8 mouse cellular contexts compared by ENCODE assay signal in genomic region chr6:48629661-48630034, GRCm38 (mm10). TPM values are rescaled to one million over a fixed set of nuclear protein-coding genes. Genes with fewer than 3 reads are reported as not detected.
DNase-seq lines count a peak whose midpoint lies in the region; ATAC-seq and TF ChIP-seq lines count a peak whose summit lies in the region.

No protein-coding gene starts in this region.

- H3K27me3 ChIP-seq in erythroblast, embryonic 14.5 days (ENCODE audit: control insufficient read depth), result peaks cover 39% of the 10 kb centered on the region
- peaks cover 22% of the 10 kb centered on the region for H3K27me3 ChIP-seq in intestine, embryonic 15.5 days (replicated peaks)
- peaks cover 20% of the 10 kb centered on the region for H3K27me3 ChIP-seq in liver, postnatal 0 days (ENCODE audit: insufficient read depth, low read length)

- no peaks in the 10 kb centered on the region for H3K36me3 ChIP-seq in erythroblast, embryonic 14.5 days (ENCODE audit: control insufficient read depth)
- H3K36me3 ChIP-seq in intestine, embryonic 15.5 days, result no peaks in the 10 kb centered on the region
- no peaks in the 10 kb centered on the region for H3K36me3 ChIP-seq in liver, postnatal 0 days (replicated peaks; ENCODE audit: insufficient read depth, low read length)

- no peaks in the 10 kb centered on the region for H3K9me3 ChIP-seq in erythroblast, embryonic 14.5 days (ENCODE audit: control insufficient read depth, low read length)
- H3K9me3 ChIP-seq in intestine, embryonic 15.5 days, result no peaks in the 10 kb centered on the region
- no peaks in the 10 kb centered on the region for H3K9me3 ChIP-seq in liver, postnatal 0 days (ENCODE audit: low read length)

- H3K4me1 ChIP-seq in erythroblast, embryonic 14.5 days (ENCODE audit: control insufficient read depth), result peaks cover 4% of the 10 kb centered on the region
- peaks cover 5% of the 10 kb centered on the region; the same call in 1 of the 2 replicates for H3K4me1 ChIP-seq in brown adipose tissue, adult 24 weeks (ENCODE audit: control insufficient read depth, insufficient read depth, insufficient read length, low read length)
- H3K4me1 ChIP-seq in intestine, embryonic 15.5 days (replicated peaks), result peaks cover 15% of the 10 kb centered on the region; the same call in 1 of the 2 replicates
- H3K4me1 ChIP-seq in liver, postnatal 0 days (ENCODE audit: insufficient read depth), result peaks cover 16% of the 10 kb centered on the region

- no peak for TF ChIP-seq EP300 in liver, postnatal 0 days (IDR thresholded peaks at IDR 0.05; ENCODE audit: low read depth)

- no peak for TF ChIP-seq CTCF in liver, postnatal 0 days (IDR thresholded peaks at IDR 0.05; ENCODE audit: low read depth)

- 14% methylated on average over 13 of the region's 13 CpGs for WGBS in intestine, embryonic 15.5 days
- WGBS in liver, postnatal 0 days (ENCODE audit: insufficient replicate concordance), result 18% methylated on average over 13 of the region's 13 CpGs

- H3K9ac ChIP-seq in intestine, embryonic 15.5 days, result peak overlapping the region; percentile 26
- no peak overlapping the region for H3K9ac ChIP-seq in liver, postnatal 0 days (replicated peaks)

- no peak for DNase-seq in liver, postnatal 0 days
- DNase-seq in urinary bladder, adult 18-20 months (ENCODE audit: low spot score in 2 of 2), result no peak
- no peak for DNase-seq in thymus, postnatal 14 days
- no peak for DNase-seq in Muller cell, postnatal 12 days (ENCODE audit: inconsistent ontology term)

- ATAC-seq in erythroblast, adult 5-6 weeks (replicated peaks; ENCODE audit: low FRiP score, poor library complexity, severe bottlenecking), result no peak
- ATAC-seq in intestine, embryonic 15.5 days, result peak; percentile 30
- peak; percentile 12; the same call in 1 of the 2 replicates for ATAC-seq in liver, postnatal 0 days

- H3K27ac ChIP-seq in brown adipose tissue, adult 24 weeks (replicated peaks; ENCODE audit: low read depth, low read length), result no peak overlapping the region
- no peak overlapping the region for H3K27ac ChIP-seq in intestine, embryonic 15.5 days
- no peak overlapping the region for H3K27ac ChIP-seq in liver, postnatal 0 days (ENCODE audit: low read depth)

- peak overlapping the region; percentile 87 for H3K4me2 ChIP-seq in intestine, embryonic 15.5 days (replicated peaks)
- H3K4me2 ChIP-seq in liver, postnatal 0 days (ENCODE audit: low read depth, low read length), result peak overlapping the region; percentile 65

- peak overlapping the region; percentile 22 for H3K4me3 ChIP-seq in erythroblast, embryonic 14.5 days (replicated peaks)
- H3K4me3 ChIP-seq in brown adipose tissue, adult 24 weeks (ENCODE audit: insufficient read depth, low read depth, low read length), result peak overlapping the region; percentile 41
- H3K4me3 ChIP-seq in intestine, embryonic 15.5 days (replicated peaks), result peak overlapping the region; percentile 38
- peak overlapping the region; percentile 21 for H3K4me3 ChIP-seq in liver, postnatal 0 days (ENCODE audit: low read depth, low read length)

RNA-seq across cellular contexts. Expression of gene AI854703, which starts 3.1 kb away (rescaled TPM):
- polyA plus RNA-seq in erythroblast, embryonic 14.5 days (2012), result 0.02 TPM in 1 of 2 replicates, not detected in the other
- not detected in 2 replicates for total RNA-seq in erythroblast, adult 5-6 weeks (2015; ENCODE audit: low replicate concordance)
- total RNA-seq in erythroblast, adult 5-6 weeks (2017; ENCODE audit: low replicate concordance), result not detected in 2 replicates
- polyA plus RNA-seq in brown adipose tissue, adult 24 weeks (2012; ENCODE audit: insufficient read depth, insufficient read length, missing spikeins), result 2.3 and 2.9 TPM in 2 replicates
- polyA plus RNA-seq in intestine, embryonic 15.5 days (2015; fragmentation: Nextera tagmentation; extraction: Ambion mirVana), result 0.89 and 1.2 TPM in 2 replicates
- polyA plus RNA-seq in liver, postnatal 0 days (2015; fragmentation: Nextera tagmentation; extraction: Ambion mirVana), result 0.16 and 0.20 TPM in 2 replicates

RNA-seq across cellular contexts. Expression of gene Gimap8, which starts 17.4 kb away (rescaled TPM):
- polyA plus RNA-seq in erythroblast, embryonic 14.5 days (2012), result not detected in 2 replicates
- total RNA-seq in erythroblast, adult 5-6 weeks (2015; ENCODE audit: low replicate concordance), result 1.0 TPM in 1 of 2 replicates, not detected in the other
- 0.26 and 2.5 TPM in 2 replicates for total RNA-seq in erythroblast, adult 5-6 weeks (2017; ENCODE audit: low replicate concordance)
- 3.4 and 5.1 TPM in 2 replicates for polyA plus RNA-seq in brown adipose tissue, adult 24 weeks (2012; ENCODE audit: insufficient read depth, insufficient read length, missing spikeins)
- 1.7 and 2.3 TPM in 2 replicates for polyA plus RNA-seq in intestine, embryonic 15.5 days (2015; fragmentation: Nextera tagmentation; extraction: Ambion mirVana)
- 1.1 TPM in 2 replicates for polyA plus RNA-seq in liver, postnatal 0 days (2015; fragmentation: Nextera tagmentation; extraction: Ambion mirVana)

RNA-seq across cellular contexts. Expression of gene Zfp775, which starts 27.8 kb away (rescaled TPM):
- polyA plus RNA-seq in erythroblast, embryonic 14.5 days (2012), result 0.03 TPM in 2 replicates
- total RNA-seq in erythroblast, adult 5-6 weeks (2015; ENCODE audit: low replicate concordance), result 0.42 TPM in 1 of 2 replicates, not detected in the other
- total RNA-seq in erythroblast, adult 5-6 weeks (2017; ENCODE audit: low replicate concordance), result 0.17 and 0.28 TPM in 2 replicates
- 1.2 and 2.3 TPM in 2 replicates for polyA plus RNA-seq in brown adipose tissue, adult 24 weeks (2012; ENCODE audit: insufficient read depth, insufficient read length, missing spikeins)
- polyA plus RNA-seq in intestine, embryonic 15.5 days (2015; fragmentation: Nextera tagmentation; extraction: Ambion mirVana), result 5.1 and 5.8 TPM in 2 replicates
- 0.93 and 1.8 TPM in 2 replicates for polyA plus RNA-seq in liver, postnatal 0 days (2015; fragmentation: Nextera tagmentation; extraction: Ambion mirVana)

RNA-seq across cellular contexts. Expression of gene Gm44965, which starts 35.9 kb away (rescaled TPM):
- polyA plus RNA-seq in erythroblast, embryonic 14.5 days (2012), result not detected in 2 replicates
- total RNA-seq in erythroblast, adult 5-6 weeks (2015; ENCODE audit: low replicate concordance), result not detected in 2 replicates
- total RNA-seq in erythroblast, adult 5-6 weeks (2017; ENCODE audit: low replicate concordance), result not detected in 2 replicates
- polyA plus RNA-seq in brown adipose tissue, adult 24 weeks (2012; ENCODE audit: insufficient read depth, insufficient read length, missing spikeins), result not detected in 2 replicates
- not detected in 2 replicates for polyA plus RNA-seq in intestine, embryonic 15.5 days (2015; fragmentation: Nextera tagmentation; extraction: Ambion mirVana)
- polyA plus RNA-seq in liver, postnatal 0 days (2015; fragmentation: Nextera tagmentation; extraction: Ambion mirVana), result not detected in 2 replicates

RNA-seq across cellular contexts. Expression of gene Repin1, which starts 36.0 kb away (rescaled TPM):
- polyA plus RNA-seq in erythroblast, embryonic 14.5 days (2012), result 0.06 and 0.15 TPM in 2 replicates
- 2.3 TPM in 2 replicates for total RNA-seq in erythroblast, adult 5-6 weeks (2015; ENCODE audit: low replicate concordance)
- 3.9 TPM in 1 of 2 replicates, not detected in the other for total RNA-seq in erythroblast, adult 5-6 weeks (2017; ENCODE audit: low replicate concordance)
- 14.1 and 17.4 TPM in 2 replicates for polyA plus RNA-seq in brown adipose tissue, adult 24 weeks (2012; ENCODE audit: insufficient read depth, insufficient read length, missing spikeins)
- polyA plus RNA-seq in intestine, embryonic 15.5 days (2015; fragmentation: Nextera tagmentation; extraction: Ambion mirVana), result 23.6 and 24.9 TPM in 2 replicates
- polyA plus RNA-seq in liver, postnatal 0 days (2015; fragmentation: Nextera tagmentation; extraction: Ambion mirVana), result 14.4 and 14.8 TPM in 2 replicates
